ENCODE assay signal across 18 mouse cellular contexts in the genomic region with DNA sequence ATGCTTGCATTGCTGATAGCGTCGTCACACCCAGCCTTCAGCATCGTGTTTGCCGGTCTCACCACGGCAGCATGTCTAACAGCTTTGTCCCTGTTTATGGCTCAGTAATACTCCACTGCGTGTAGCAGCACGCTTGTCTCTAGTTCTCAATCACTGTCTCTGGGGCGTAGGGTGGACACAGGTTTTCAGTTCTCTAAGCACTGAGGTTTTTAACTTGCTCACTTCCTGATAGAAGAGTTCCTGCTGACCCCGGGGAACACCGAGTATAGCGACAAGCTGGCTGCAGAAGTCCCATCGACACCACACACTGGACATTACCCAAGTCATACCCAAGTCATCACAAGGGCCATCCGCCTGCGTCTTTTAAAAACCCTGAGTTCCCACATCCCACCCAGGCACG.
"Had no signal": no experiment of that assay in that cellular context is flagged by ENCODE, and none has a peak within 500 bp of the region (broad histone marks: within the 10 kb centered on the region; RNA-seq: fewer than 3 reads in every experiment).

No protein-coding gene starts in this region.

- DNase-seq: kidney, adult 9 months; kidney, postnatal 36 days; lung, postnatal 14 days; midbrain, embryonic 14.5 days; right cerebral cortex, adult 18-20 months; right cerebral cortex, postnatal 25 days; spleen, adult 18-20 months; thymus, adult 2 months; thymus, postnatal 36 days had no signal

- ATAC-seq: inflammation-experienced regulatory T-cells, adult 6 months; intestine, postnatal 0 days had no signal

- H3K27me3 ChIP-seq: lung, embryonic 15.5 days; stomach, embryonic 15.5 days had no signal

- H3K36me3 ChIP-seq: limb, embryonic 15.5 days; liver, embryonic 15.5 days; lung, embryonic 15.5 days; midbrain, embryonic 10.5 days; stomach, embryonic 15.5 days had no signal

- H3K4me3 ChIP-seq: left cerebral cortex, adult 2 months; limb, embryonic 15.5 days; liver, embryonic 15.5 days; lung, embryonic 15.5 days; midbrain, embryonic 10.5 days; stomach, embryonic 15.5 days had no signal

- H3K27ac ChIP-seq: kidney, postnatal 0 days; left cerebral cortex, adult 2 months; liver, embryonic 15.5 days; lung, embryonic 15.5 days; stomach, embryonic 15.5 days had no signal

- H3K4me2 ChIP-seq: limb, embryonic 15.5 days; liver, embryonic 15.5 days; lung, embryonic 15.5 days; stomach, embryonic 15.5 days had no signal

- H3K9me3 ChIP-seq: limb, embryonic 15.5 days; lung, embryonic 15.5 days; stomach, embryonic 15.5 days had no signal

- H3K9ac ChIP-seq: limb, embryonic 15.5 days; liver, embryonic 15.5 days; lung, embryonic 15.5 days; stomach, embryonic 15.5 days had no signal
